Mouse (Mus musculus): ENCODE data around the gene Mtus2. TPM values are rescaled to one million over a fixed set of nuclear protein-coding genes. Genes with fewer than 3 reads are reported as not detected.

Mtus2 gene
- total and polyA plus RNA-seq, 3 experiments, result 0.03 to 0.13 TPM; not detected in 1

GRCm38 (mm10) chr5:148272771-148273170, 315.7 kb downstream of the Mtus2 start:
- DNase-seq (ENCODE audit: extremely low read depth), result no peak
- in situ Hi-C loops (cut with MboI; ENCODE audit: low pct_ligation_motif_present, low pct_unique_long_range_greater_than_20kb, low sequenced_read_pairs) (no loop called here), dilution Hi-C loops (cut with MboI; ENCODE audit: extremely low pct_ligation_motif_present, extremely low pct_unique_long_range_greater_than_20kb, low sequenced_read_pairs) (no loop called here)
- H3K9ac ChIP-seq (ENCODE audit: insufficient read depth, low read depth), result no peak overlapping the region
- no peaks in the 10 kb centered on the region for H3K36me3 ChIP-seq (replicated peaks in 1 of 2; ENCODE audit: control insufficient read depth in 1 of 2, insufficient read depth in 1 of 2, low read length in 1 of 2)
- no peaks in the 10 kb centered on the region for H3K27me3 ChIP-seq (replicated peaks)
- no peaks in the 10 kb centered on the region for H3K79me2 ChIP-seq (replicated peaks; ENCODE audit: control insufficient read depth, extremely low read depth, insufficient read depth, poor library complexity, severe bottlenecking)
- no peak overlapping the region for H3K4me2 ChIP-seq (ENCODE audit: insufficient read depth, low read depth, poor library complexity, severe bottlenecking)
- no peak overlapping the region for H3K4me3 ChIP-seq (replicated peaks in 1 of 3; ENCODE audit: low read depth in 2 of 3, low read length in 2 of 3, poor library complexity in 1 of 3)
- peaks cover 0 to 5% of the 10 kb centered on the region in 2 experiments; a peak in 1 of 4 replicates for H3K4me1 ChIP-seq (ENCODE audit: control insufficient read depth in 1 of 2, insufficient read depth in 2 of 2)
- H3K9me3 ChIP-seq (replicated peaks; ENCODE audit: low read length), result peaks cover 4% of the 10 kb centered on the region
- TF ChIP-seq MXI1 (IDR thresholded peaks at IDR 0.05; ENCODE audit: low read depth, low read length), result no peak
- TF ChIP-seq GABPA (IDR thresholded peaks at IDR 0.05; ENCODE audit: insufficient replicate concordance, low read depth, low read length), result no peak
- no peak for TF ChIP-seq RAD21 (IDR thresholded peaks at IDR 0.05; ENCODE audit: low read depth, low read length)
- TF ChIP-seq ZNF384 (IDR thresholded peaks at IDR 0.05; ENCODE audit: low read depth, low read length), result no peak
- TF ChIP-seq EP300 (IDR thresholded peaks at IDR 0.05; ENCODE audit: low read length), result no peak
- no peak for TF ChIP-seq POLR2A (IDR thresholded peaks at IDR 0.05; ENCODE audit: low read depth, low read length)
- TF ChIP-seq IRF4 (IDR thresholded peaks at IDR 0.05; ENCODE audit: low read depth, low read length), result no peak
- no peak for TF ChIP-seq CHD2 (IDR thresholded peaks at IDR 0.05; ENCODE audit: low read length)
- TF ChIP-seq ETS1 (conservative IDR thresholded peaks at IDR 0.05; ENCODE audit: low read depth, low read length), result no peak
- no peak for TF ChIP-seq TBP (conservative IDR thresholded peaks at IDR 0.05; ENCODE audit: low read depth, low read length)
- no peak for TF ChIP-seq UBTF (IDR thresholded peaks at IDR 0.05; ENCODE audit: low read depth, low read length)
- no peak for TF ChIP-seq ZMIZ1 (IDR thresholded peaks at IDR 0.05; ENCODE audit: low read depth, low read length)
- no peak for TF ChIP-seq CHD1 (IDR thresholded peaks at IDR 0.05; ENCODE audit: low read depth, low read length)
- no peak for TF ChIP-seq MAFK (IDR thresholded peaks at IDR 0.05; ENCODE audit: insufficient replicate concordance, low read length)
- TF ChIP-seq TCF12 (IDR thresholded peaks at IDR 0.05; ENCODE audit: low read depth, low read length), result no peak
- TF ChIP-seq CTCF (conservative IDR thresholded peaks at IDR 0.05 in 1 of 2, IDR thresholded peaks at IDR 0.05 in 1 of 2; ENCODE audit: low read depth in 2 of 2, low read length in 2 of 2), result no peak
- TF ChIP-seq JUN (IDR thresholded peaks at IDR 0.05; ENCODE audit: insufficient read depth, low read depth, low read length), result no peak
- no peak for TF ChIP-seq PAX5 (IDR thresholded peaks at IDR 0.05; ENCODE audit: low read length)
- no peak overlapping the region for H3K27ac ChIP-seq (ENCODE audit: insufficient read depth, low read depth)

DNA sequence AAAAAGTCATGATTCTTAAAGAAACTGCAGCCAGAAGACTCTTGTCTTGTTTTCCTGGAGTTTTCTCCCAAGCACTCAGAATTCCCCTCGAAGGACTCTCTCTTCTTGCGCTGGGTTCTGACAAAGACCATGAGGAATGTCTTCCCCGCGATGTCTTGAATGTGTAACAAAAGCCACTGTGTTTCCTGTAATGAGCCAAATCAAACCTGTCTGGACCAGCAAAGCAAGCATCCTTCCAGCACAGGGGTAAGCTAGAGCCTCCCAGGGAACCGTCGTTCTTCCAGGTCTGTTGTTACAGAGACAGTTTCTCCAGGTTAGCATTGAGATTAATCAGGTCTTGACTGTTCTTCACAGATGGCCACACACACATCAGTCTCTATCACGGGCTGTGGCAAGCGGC, 321.1 kb downstream of the Mtus2 start:
- in situ Hi-C loops (cut with MboI; ENCODE audit: low pct_ligation_motif_present, low pct_unique_long_range_greater_than_20kb, low sequenced_read_pairs) (no loop called here), dilution Hi-C loops (cut with MboI; ENCODE audit: extremely low pct_ligation_motif_present, extremely low pct_unique_long_range_greater_than_20kb, low sequenced_read_pairs) (no loop called here)
- TF ChIP-seq USF1 (IDR thresholded peaks at IDR 0.05; ENCODE audit: low read depth, low read length) (no peak), USF2 (conservative IDR thresholded peaks at IDR 0.05; ENCODE audit: low read depth, low read length) (no peak), SIN3A (IDR thresholded peaks at IDR 0.05; ENCODE audit: low read length) (no peak), MYC (IDR thresholded peaks at IDR 0.05; ENCODE audit: low read depth, low read length) (no peak), NELFE (IDR thresholded peaks at IDR 0.05; ENCODE audit: low read depth, low read length) (no peak), CHD1 (IDR thresholded peaks at IDR 0.05; ENCODE audit: low read depth, low read length) (no peak)

More for the DNA sequence above, 321.1 kb downstream of the Mtus2 start:
- no peak overlapping the region for H3K27ac ChIP-seq (ENCODE audit: insufficient read depth, low read depth)
- H3K4me2 ChIP-seq (ENCODE audit: insufficient read depth, low read depth, poor library complexity, severe bottlenecking), result no peak overlapping the region
- no peaks in the 10 kb centered on the region for H3K36me3 ChIP-seq (replicated peaks in 1 of 2; ENCODE audit: control insufficient read depth in 1 of 2, insufficient read depth in 1 of 2, low read length in 1 of 2)
- no peaks in the 10 kb centered on the region for H3K4me1 ChIP-seq (ENCODE audit: control insufficient read depth in 1 of 2, insufficient read depth in 2 of 2)
- peaks cover 8% of the 10 kb centered on the region for H3K27me3 ChIP-seq (replicated peaks)
- no peak overlapping the region for H3K9ac ChIP-seq (ENCODE audit: insufficient read depth, low read depth)
- H3K4me3 ChIP-seq (replicated peaks in 1 of 3; ENCODE audit: low read depth in 2 of 3, low read length in 2 of 3, poor library complexity in 1 of 3), result no peak overlapping the region
- DNase-seq (ENCODE audit: extremely low read depth), result no peak
- H3K79me2 ChIP-seq (replicated peaks; ENCODE audit: control insufficient read depth, extremely low read depth, insufficient read depth, poor library complexity, severe bottlenecking), result no peaks in the 10 kb centered on the region
- no peaks in the 10 kb centered on the region for H3K9me3 ChIP-seq (replicated peaks; ENCODE audit: low read length)

Measured in CH12.LX (cell line).